Mouse (Mus musculus): Measurements from ENCODE around the gene Aplp2. TPM values are rescaled to one million over a fixed set of nuclear protein-coding genes. Genes with fewer than 3 reads are reported as not detected.

The Aplp2 gene
- 80.6 and 102 TPM in 2 replicates for polyA plus RNA-seq (2011; ENCODE audit: insufficient read depth, insufficient read length, low replicate concordance, missing spikeins)

GRCm38 (mm10) chr9:31211690-31212499 is at the start of gene Aplp2:
Aplp2 (minus strand) TSS chr9:31211815.
- 1% methylated on average over 63 of the region's 63 CpGs for WGBS
- H3K27ac ChIP-seq (ENCODE audit: control insufficient read depth, insufficient read depth, low read depth, low read length, poor library complexity), result peak within 1 kb of the TSS; percentile 90
- TF ChIP-seq POLR2A (IDR thresholded peaks at IDR 0.05; ENCODE audit: borderline replicate concordance, control insufficient read depth, low read depth, low read length) (peak; percentile 99), CTCF (IDR thresholded peaks at IDR 0.05; ENCODE audit: control insufficient read depth, insufficient read depth, low read length) (no peak)
- peak within 1 kb of the TSS; percentile 86 for H3K4me3 ChIP-seq (replicated peaks; ENCODE audit: control insufficient read depth, low read depth, low read length)
- H3K4me1 ChIP-seq (ENCODE audit: control insufficient read depth, insufficient read depth, low read length), result no peaks in the 10 kb centered on the region; the same call in 1 of the 2 replicates

GRCm38 (mm10) chr9:31260219-31260618 is 48.6 kb upstream of the Aplp2 start:
- Histone ChIP-seq H3K27ac (ENCODE audit: control insufficient read depth, insufficient read depth, low read depth, low read length, poor library complexity) (no peak overlapping the region), H3K4me3 (replicated peaks; ENCODE audit: control insufficient read depth, low read depth, low read length) (no peak overlapping the region), H3K4me1 (ENCODE audit: control insufficient read depth, insufficient read depth, low read length) (peaks cover 2% of the 10 kb centered on the region)
- TF ChIP-seq CTCF (IDR thresholded peaks at IDR 0.05; ENCODE audit: control insufficient read depth, insufficient read depth, low read length) (no peak), POLR2A (IDR thresholded peaks at IDR 0.05; ENCODE audit: borderline replicate concordance, control insufficient read depth, low read depth, low read length) (no peak)
- 70% methylated on average over 4 of the region's 4 CpGs for WGBS

- WGBS, result 71% methylated on average over 3 of the region's 3 CpGs
- H3K4me1 ChIP-seq (ENCODE audit: control insufficient read depth, insufficient read depth, low read length), result peaks cover 6% of the 10 kb centered on the region
- TF ChIP-seq CTCF (IDR thresholded peaks at IDR 0.05; ENCODE audit: control insufficient read depth, insufficient read depth, low read length), result no peak
These were observed 46.6 kb upstream of the Aplp2 start for GRCm38 (mm10) chr9:31258237-31258636.

GRCm38 (mm10) chr9:31255953-31256352 is 44.3 kb upstream of the Aplp2 start:
- TF ChIP-seq POLR2A (IDR thresholded peaks at IDR 0.05; ENCODE audit: borderline replicate concordance, control insufficient read depth, low read depth, low read length), result no peak
- no peak for TF ChIP-seq CTCF (IDR thresholded peaks at IDR 0.05; ENCODE audit: control insufficient read depth, insufficient read depth, low read length)

More at GRCm38 (mm10) chr9:31258237-31258636, 46.6 kb upstream of the Aplp2 start:
- no peak overlapping the region for H3K4me3 ChIP-seq (replicated peaks; ENCODE audit: control insufficient read depth, low read depth, low read length)
- no peak overlapping the region for H3K27ac ChIP-seq (ENCODE audit: control insufficient read depth, insufficient read depth, low read depth, low read length, poor library complexity)

GRCm38 (mm10) chr9:31254697-31255004 is 43.0 kb upstream of the Aplp2 start:
- 37% methylated on average over 7 of the region's 7 CpGs for WGBS
- H3K27ac ChIP-seq (ENCODE audit: control insufficient read depth, insufficient read depth, low read depth, low read length, poor library complexity), result peak overlapping the region; percentile 57; the same call in 1 of the 2 replicates
- TF ChIP-seq CTCF (IDR thresholded peaks at IDR 0.05; ENCODE audit: control insufficient read depth, insufficient read depth, low read length), result no peak
- TF ChIP-seq POLR2A (IDR thresholded peaks at IDR 0.05; ENCODE audit: borderline replicate concordance, control insufficient read depth, low read depth, low read length), result no peak
- no peak overlapping the region for H3K4me3 ChIP-seq (replicated peaks; ENCODE audit: control insufficient read depth, low read depth, low read length)
- H3K4me1 ChIP-seq (ENCODE audit: control insufficient read depth, insufficient read depth, low read length), result peaks cover 8% of the 10 kb centered on the region

More at GRCm38 (mm10) chr9:31255953-31256352, 44.3 kb upstream of the Aplp2 start:
- Histone ChIP-seq H3K4me1 (ENCODE audit: control insufficient read depth, insufficient read depth, low read length) (peaks cover 8% of the 10 kb centered on the region), H3K27ac (ENCODE audit: control insufficient read depth, insufficient read depth, low read depth, low read length, poor library complexity) (peak overlapping the region; percentile 27; the same call in 1 of the 2 replicates), H3K4me3 (replicated peaks; ENCODE audit: control insufficient read depth, low read depth, low read length) (no peak overlapping the region)
- 70% methylated on average over 7 of the region's 7 CpGs for WGBS

- no peak for TF ChIP-seq CTCF (IDR thresholded peaks at IDR 0.05; ENCODE audit: control insufficient read depth, insufficient read depth, low read length)
- no peak for TF ChIP-seq POLR2A (IDR thresholded peaks at IDR 0.05; ENCODE audit: borderline replicate concordance, control insufficient read depth, low read depth, low read length)
- peaks cover 8% of the 10 kb centered on the region for H3K4me1 ChIP-seq (ENCODE audit: control insufficient read depth, insufficient read depth, low read length)
- 39% methylated on average over 11 of the region's 11 CpGs for WGBS
- H3K27ac ChIP-seq (ENCODE audit: control insufficient read depth, insufficient read depth, low read depth, low read length, poor library complexity), result peak overlapping the region; percentile 64
- peak overlapping the region; percentile 21 for H3K4me3 ChIP-seq (replicated peaks; ENCODE audit: control insufficient read depth, low read depth, low read length)
These were observed 42.5 kb upstream of the Aplp2 start for GRCm38 (mm10) chr9:31253866-31254696.

GRCm38 (mm10) chr9:31253311-31253734 is 41.7 kb upstream of the Aplp2 start:
- Histone ChIP-seq H3K4me3 (replicated peaks; ENCODE audit: control insufficient read depth, low read depth, low read length) (peak overlapping the region; percentile 21), H3K4me1 (ENCODE audit: control insufficient read depth, insufficient read depth, low read length) (peaks cover 8% of the 10 kb centered on the region), H3K27ac (ENCODE audit: control insufficient read depth, insufficient read depth, low read depth, low read length, poor library complexity) (peak overlapping the region; percentile 64)
- 2% methylated on average over 10 of the region's 10 CpGs for WGBS
- TF ChIP-seq CTCF (IDR thresholded peaks at IDR 0.05; ENCODE audit: control insufficient read depth, insufficient read depth, low read length) (no peak), POLR2A (IDR thresholded peaks at IDR 0.05; ENCODE audit: borderline replicate concordance, control insufficient read depth, low read depth, low read length) (no peak)

- Histone ChIP-seq H3K4me1 (ENCODE audit: control insufficient read depth, insufficient read depth, low read length) (peaks cover 8% of the 10 kb centered on the region), H3K4me3 (replicated peaks; ENCODE audit: control insufficient read depth, low read depth, low read length) (no peak overlapping the region), H3K27ac (ENCODE audit: control insufficient read depth, insufficient read depth, low read depth, low read length, poor library complexity) (no peak overlapping the region)
- WGBS, result 33% methylated on average over 10 of the region's 10 CpGs
- TF ChIP-seq CTCF (IDR thresholded peaks at IDR 0.05; ENCODE audit: control insufficient read depth, insufficient read depth, low read length) (no peak), POLR2A (IDR thresholded peaks at IDR 0.05; ENCODE audit: borderline replicate concordance, control insufficient read depth, low read depth, low read length) (peak; percentile 35; the same call in 1 of the 2 replicates)
These were observed 40.7 kb upstream of the Aplp2 start for GRCm38 (mm10) chr9:31252182-31252799.
